Mouse (Mus musculus): Measurements from ENCODE around the gene Tcf7l1.

Gene Tcf7l1

DNA sequence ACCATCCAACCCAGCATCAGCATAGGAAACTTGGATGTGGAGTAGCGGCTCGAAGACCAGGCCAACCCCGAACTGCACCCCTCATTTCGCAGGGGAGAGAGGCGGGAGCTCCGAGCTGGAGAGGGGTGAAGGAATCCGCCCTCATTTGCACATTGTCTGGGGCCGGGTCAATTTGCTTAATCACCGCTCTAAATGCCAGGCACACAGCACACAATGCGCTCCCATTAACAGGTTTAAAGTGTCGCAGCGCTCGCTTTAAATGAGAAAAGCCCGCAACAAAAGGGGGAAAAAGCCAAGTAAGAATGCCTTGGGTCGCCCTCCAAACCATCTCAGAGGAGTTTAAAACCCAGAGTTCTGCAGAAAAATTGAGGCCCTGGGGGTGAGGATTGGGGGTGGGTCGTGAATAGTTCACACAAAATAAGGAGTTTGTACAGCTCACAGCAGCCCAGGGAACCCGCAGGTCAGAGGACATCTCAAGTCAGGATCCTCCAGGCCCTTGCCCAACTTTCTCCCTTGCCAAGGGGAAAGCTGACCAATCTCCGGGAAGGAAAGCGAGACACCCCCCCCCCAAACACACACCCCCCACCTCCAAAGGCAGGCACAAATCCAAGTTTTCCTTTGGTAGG is 1.6 kb downstream of the Tcf7l1 start:
- no peak for DNase-seq (ENCODE audit: low spot score)

GRCm38 (mm10) chr6:72783780-72784179 is 5.3 kb downstream of the Tcf7l1 start:
- no peak for DNase-seq (ENCODE audit: low spot score)

DNA sequence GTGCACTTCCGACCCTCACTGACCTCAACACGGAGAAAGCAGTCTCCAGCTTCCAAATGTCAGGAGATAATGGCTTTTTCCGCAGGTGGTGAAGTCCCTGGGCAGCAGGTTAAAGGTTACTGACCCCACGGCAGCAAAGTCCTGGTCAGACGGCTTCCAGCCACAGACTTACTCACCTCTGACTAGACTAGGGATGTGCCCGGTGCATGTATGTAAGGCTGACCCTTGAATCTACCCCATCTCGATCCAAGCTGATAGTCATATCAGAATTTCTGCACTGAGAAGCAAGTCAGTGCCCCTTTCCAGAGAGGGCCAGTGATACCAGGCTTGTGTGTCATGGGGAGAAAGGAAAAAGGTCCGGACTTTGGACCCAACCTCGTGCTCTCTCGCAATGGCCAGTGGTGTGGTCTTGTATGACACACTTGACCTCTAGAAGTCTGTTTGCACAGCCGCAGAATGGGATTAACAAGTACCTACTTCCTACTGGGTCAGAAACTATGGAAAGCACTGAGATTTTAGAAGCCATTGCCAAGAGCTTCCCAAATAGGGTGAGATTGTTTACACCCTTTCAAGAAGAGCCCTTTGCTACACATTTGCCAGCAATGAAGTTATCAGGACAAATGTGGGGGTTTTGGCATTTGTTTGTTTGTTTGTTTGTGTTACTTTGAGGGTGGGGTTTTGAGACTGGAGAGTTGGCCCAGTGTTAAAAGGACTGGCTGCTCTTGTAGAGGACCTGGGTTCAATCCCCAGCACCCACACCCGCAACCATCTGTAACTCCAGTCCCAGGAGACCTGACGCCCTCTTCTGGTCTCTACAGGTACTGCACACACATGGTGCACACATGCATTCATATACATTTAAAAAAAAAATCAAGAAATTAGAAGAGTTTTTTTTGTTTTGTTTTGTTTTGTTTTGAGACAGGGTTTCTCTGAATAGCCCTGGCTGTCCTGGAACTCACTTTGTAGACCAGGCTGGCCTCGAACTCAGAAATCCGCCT is 10.0 kb downstream of the Tcf7l1 start:
- DNase-seq (ENCODE audit: low spot score), result no peak

- no peak for DNase-seq (ENCODE audit: low spot score)
Measured at GRCm38 (mm10) chr6:72777212-72777611, 11.8 kb downstream of the Tcf7l1 start.

DNA sequence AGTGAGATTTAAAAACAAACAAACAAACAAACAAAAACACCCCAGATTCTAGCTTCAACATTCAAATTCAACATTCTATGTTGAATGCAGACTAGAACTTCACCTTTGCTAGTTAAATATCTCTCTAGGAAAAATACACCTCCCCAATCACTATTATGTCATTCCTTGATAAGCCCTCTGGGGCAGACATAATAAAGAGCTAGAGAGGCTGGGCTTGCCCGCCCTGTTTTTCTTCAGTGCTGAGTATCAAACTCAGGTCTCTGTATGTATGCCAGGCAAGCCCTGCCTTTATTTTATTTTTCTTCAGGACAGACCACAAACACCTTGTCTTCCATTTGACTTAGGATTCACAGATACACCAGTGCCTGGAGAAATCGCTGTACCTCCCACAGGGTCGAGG is 14.8 kb downstream of the Tcf7l1 start:
- DNase-seq (ENCODE audit: low spot score), result no peak

DNA sequence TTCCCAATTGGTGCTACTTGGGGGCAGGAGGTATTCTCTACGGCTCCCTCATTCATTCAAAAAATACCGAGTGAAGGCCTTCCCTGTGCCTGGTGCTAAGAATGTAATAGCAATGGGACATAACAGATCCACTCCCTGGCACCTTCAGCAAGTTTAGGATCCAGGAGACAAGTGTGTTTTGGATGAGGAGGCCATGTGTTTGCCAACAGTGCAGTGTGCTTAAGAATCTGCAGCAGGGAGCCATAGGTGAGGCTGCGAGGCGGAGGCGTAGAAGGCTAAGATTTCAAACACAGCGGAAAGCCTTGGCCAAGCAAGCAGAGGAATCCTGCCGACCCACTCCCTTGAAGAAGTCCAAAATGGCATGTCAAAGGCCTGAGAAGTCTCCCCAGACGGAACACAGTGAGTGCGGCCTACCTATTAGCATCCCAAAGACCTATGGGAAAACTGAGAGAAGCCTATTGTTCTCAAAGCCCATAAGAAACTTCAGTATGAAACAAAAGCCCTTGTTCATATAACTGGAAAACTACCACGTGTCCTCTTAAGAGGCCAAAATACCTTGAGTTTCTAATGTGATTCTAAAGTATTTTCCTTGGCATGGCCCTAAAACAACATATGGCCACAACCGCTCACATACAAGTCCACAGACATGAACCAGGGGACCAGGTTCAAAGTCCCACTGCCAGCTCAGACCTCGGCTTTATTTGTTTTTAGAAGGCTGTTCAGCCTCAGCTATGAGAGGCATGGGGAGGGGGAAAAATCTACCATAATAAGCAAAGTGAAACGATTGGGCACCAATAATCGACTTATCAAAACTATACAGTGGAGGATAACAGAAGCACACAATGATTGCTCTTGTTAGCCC is 18.9 kb downstream of the Tcf7l1 start:
- no peak for DNase-seq (ENCODE audit: low spot score)

GRCm38 (mm10) chr6:72769343-72769742 is 19.7 kb downstream of the Tcf7l1 start:
- DNase-seq (ENCODE audit: low spot score), result no peak

DNA sequence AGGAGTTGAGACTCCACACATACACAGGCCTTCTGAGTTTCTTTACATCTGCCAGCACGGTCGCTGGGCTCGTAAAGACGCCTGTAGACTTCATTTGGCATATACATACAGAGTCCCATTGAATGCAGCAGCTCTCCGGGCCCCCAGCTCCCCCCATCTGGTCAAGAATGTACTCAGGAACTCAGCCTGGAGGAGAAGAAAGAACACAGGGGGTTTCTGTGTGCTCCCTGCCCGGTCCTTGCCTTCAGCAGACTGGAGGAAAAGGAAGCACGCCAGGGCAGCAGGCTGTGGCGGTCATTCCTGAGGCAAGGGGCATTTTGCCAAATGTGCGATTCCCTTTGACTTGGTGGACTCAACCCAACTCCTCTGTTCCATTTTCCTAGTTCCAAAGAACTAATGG is 20.2 kb downstream of the Tcf7l1 start:
- no peak for DNase-seq (ENCODE audit: low spot score)

GRCm38 (mm10) chr6:72768097-72768496 is 21.0 kb downstream of the Tcf7l1 start:
- no peak for DNase-seq (ENCODE audit: low spot score)

GRCm38 (mm10) chr6:72763616-72764015 is 25.4 kb downstream of the Tcf7l1 start:
- DNase-seq (ENCODE audit: low spot score), result no peak

DNA sequence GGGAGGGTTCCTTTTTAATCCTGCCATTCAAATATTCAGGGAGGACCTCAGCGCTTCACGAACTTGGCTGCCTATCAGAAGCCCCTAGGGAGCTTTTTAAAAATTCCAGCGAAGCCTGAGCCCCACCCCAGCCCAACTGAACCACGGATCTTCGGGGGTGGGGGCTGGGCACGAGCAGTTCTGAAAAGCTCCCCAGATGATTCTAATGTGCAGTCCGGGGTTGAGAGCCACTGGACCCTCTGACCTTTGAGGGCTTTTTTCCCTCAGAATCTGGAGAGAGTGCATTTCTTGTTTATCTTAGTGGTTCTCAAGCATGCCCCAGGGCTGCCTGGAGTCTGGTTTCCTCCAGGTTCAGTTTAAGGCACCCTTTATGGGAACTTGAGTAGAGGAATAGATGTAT is 27.4 kb downstream of the Tcf7l1 start:
- no peak for DNase-seq (ENCODE audit: low spot score)

DNA sequence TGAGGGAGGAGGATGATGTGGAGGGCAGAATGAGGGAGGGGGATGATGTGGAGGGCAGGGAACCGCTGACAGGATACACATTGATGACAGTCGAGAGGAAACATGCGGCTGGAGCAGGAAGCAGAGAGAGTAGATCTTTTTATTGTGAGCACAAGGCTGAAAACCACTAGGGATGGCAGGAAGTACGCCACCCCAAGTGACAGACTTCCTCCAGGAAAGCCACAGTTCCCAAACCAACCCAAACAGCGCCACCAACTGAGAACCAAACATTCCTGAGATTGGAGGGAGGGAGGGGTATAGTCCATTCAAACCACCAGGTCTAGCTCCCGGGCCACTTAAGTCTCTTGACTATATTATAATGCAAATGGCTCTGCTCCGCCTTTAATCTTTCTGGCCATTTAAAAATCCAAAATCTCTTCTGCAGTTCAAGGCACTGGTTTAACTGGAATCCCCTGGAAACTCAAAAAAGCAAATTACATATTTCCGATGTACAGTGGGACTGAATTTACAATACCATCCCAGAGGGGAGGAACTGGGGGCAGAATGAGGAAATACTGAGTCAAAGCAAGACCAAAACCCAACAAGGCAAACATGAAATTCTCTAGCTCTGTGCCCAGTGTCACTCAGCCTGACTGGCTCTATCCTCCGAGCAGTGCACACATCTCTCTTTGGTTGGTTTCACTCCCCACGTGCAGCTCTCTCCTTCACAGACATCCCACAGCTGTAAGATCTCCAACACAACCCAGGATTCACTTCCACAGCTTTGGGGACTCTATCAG is 30.6 kb downstream of the Tcf7l1 start:
- no peak for DNase-seq (ENCODE audit: low spot score)

DNA sequence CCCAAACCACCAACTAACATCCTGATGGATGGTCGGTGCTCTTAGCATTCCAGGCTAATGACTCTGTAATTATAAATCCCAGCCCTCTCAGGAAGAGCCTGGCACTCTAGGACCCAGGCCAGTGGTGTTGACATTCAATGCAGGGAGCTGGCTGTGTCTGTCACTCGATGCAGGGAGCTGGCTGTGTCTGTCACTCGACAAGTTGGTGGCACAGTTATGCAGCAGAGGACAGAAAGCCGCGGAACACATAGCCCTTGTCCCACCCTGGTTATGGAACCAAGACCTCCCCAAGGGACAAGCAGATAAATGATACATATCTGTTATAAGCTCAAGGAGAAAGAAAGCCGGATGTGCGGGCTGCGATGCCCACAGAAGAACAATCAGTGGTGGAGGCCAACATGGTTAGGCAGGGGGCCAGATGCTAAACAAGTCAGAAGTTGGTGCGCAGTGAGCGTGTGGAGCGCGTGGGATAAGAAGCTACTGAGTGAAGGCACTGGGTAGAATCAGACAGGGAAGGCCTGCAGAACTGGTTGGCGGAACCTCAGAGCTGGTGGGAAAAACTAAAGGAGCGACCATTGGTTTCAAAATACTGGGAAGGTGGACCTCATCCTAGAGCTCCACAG is 33.7 kb downstream of the Tcf7l1 start:
- no peak for DNase-seq (ENCODE audit: low spot score)

GRCm38 (mm10) chr6:72754215-72754614 is 34.8 kb downstream of the Tcf7l1 start:
- DNase-seq (ENCODE audit: low spot score), result no peak

- no peak for DNase-seq (ENCODE audit: low spot score)
Measured at GRCm38 (mm10) chr6:72753782-72754181, 35.3 kb downstream of the Tcf7l1 start.

DNA sequence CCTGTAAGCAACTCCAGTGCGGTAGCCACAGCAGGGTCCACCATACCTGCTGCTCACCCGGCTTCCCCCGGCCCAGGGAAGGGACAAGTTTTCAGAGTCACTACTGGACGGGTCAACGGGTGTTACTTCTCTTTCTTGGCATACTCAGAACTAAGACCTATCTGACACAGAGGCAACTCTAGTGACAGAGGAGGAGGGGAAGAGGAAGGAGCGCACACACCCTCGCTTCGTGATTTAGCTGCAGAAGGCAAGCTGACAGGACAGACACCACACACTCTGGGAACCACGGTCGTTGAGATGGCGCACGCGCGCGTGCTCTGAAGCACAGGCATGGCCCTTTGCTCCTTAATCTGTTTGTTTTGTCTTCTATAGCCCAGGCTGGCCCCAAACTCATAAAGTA is 36.2 kb downstream of the Tcf7l1 start:
- DNase-seq (ENCODE audit: low spot score), result no peak

DNA sequence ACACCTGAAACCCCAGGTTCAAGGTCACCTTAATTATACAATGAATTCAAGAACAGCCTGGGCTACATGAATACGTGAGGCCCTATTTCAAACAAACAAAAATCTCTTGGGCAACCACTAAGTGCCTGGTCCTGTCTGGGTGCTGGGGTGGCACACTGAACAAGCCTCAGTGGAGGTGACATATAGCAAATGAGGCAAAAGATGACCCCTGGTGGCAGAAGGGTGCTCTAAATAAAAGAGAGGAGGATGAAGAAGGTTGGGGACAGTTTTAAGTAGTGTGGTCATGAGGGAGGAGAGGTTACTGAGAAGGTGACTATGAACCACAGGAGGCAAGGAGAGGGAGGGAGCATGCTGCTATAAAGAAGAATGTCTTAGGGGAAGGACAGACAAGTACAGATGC is 37.8 kb downstream of the Tcf7l1 start:
- no peak for DNase-seq (ENCODE audit: low spot score)

DNA sequence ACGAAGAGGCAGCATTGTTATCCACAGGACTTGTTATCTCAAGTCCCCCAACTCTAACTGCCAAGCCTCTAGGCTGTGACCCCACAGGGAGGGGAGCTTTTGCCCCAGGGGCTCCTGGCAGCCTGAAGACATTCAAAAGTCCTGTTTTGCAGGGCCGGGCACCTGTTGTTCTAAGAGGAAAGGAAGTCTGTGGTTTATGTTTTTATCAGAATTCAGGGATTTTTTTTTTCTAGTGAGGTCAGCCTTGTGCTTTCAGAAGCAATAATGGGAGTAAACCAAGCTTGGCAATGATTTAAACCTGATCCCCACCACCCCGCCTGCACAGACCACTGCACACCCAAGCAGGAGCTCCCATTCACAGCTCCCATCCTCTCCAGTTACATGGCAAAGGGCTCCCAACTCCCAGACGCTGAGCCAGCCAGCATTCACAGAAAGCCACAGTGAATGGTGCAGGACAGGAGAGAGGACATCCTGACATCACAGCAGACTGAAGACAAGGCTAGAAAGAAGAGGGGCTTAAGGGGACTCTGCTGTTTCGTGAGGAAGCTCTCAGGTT is 40.1 kb downstream of the Tcf7l1 start:
- no peak for DNase-seq (ENCODE audit: low spot score)

DNA sequence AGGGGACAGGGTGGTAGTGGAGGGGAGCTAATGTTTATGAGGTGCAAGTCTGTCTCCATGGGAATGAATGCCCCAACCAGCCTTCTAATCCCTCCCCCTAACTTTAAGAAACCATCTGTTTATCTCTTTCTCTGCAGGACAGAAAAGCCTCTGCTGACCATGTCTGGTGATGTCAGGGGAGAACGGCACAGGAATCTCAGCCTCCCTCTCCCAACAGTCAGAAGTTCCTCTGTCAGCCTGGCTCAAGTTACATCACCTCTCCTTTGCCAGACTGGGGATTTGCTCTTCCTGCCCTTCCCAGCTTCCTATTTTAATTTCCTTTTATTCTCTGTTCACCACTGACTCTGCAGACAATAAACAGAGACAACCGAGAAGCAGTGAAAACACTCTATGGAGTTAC is 40.6 kb downstream of the Tcf7l1 start:
- no peak for DNase-seq (ENCODE audit: low spot score)

DNA sequence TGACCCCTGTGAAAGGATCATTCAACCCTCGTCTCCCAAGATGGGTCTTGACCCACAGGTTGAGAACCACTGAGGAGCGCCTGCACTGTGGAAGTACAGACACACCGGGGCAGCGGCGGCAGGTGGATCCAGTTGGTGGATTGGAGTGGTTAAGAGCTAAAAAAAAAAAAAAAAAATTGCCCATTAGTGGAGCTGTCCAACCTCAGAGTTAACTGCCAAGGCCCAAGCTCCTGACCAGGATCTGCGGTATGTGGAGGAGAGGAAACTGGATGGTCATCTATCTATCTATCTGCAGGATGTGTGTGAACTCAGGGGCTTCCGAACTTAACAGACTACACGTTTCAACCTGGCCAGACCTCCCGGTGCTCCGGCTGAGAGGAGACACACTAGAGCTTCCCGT is 41.2 kb downstream of the Tcf7l1 start:
- DNase-seq (ENCODE audit: low spot score), result no peak

DNA sequence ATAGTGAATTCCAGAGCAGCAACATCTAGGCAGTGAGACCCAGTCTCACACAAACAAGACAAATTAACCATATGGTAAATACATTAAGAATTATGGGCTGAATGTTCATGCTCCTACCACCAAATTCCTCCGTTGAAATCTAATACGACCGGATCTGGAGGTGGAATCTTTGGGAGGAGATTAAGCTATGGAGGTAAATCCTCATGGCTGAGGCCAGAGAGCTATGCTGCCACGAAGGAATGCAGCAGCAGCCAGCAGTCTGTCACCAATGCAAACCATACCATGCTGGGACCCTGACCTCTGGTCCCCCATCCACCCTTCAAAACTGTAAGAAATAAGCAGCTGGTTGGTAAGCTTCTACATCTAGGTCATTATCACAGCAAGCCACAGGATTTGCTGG is 41.9 kb downstream of the Tcf7l1 start:
- no peak for DNase-seq (ENCODE audit: low spot score)

Data from T-cell, adult 2 months (primary cell).